Mouse (Mus musculus): ENCODE results near the gene Dnajc3. TPM values are rescaled to one million over a fixed set of nuclear protein-coding genes. Genes with fewer than 3 reads are reported as not detected.

Dnajc3 gene
- polyA plus RNA-seq, 1 experiment: 13.1 TPM

DNA sequence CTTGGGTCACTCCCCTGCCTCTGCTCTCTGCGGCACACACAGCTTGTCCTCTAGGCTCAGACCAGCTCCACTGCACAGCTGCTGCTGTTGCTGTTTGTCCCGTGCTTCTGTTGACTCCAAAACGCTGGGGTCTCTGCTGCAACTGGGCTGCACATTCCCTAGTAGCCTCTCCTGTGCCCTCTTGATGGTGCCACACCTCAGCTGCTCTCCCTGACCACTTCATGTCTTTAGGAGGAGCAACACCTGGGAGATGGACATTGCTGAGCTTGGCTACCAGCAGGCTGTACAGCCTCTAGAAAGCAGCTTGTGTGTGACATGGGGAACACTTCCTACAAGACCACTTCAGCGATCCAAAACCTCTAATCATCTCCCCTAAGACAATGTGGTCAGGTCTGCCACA is 46.4 kb downstream of the Dnajc3 start:
- TF ChIP-seq POLR2A (IDR thresholded peaks at IDR 0.05; ENCODE audit: borderline replicate concordance, extremely low read depth, insufficient read depth, insufficient read length, poor library complexity, severe bottlenecking): no peak
- TF ChIP-seq CTCF (IDR thresholded peaks at IDR 0.05; ENCODE audit: borderline replicate concordance, extremely low read depth, insufficient read depth, insufficient read length): no peak
- DNase-seq (ENCODE audit: low read depth): no peak

DNA sequence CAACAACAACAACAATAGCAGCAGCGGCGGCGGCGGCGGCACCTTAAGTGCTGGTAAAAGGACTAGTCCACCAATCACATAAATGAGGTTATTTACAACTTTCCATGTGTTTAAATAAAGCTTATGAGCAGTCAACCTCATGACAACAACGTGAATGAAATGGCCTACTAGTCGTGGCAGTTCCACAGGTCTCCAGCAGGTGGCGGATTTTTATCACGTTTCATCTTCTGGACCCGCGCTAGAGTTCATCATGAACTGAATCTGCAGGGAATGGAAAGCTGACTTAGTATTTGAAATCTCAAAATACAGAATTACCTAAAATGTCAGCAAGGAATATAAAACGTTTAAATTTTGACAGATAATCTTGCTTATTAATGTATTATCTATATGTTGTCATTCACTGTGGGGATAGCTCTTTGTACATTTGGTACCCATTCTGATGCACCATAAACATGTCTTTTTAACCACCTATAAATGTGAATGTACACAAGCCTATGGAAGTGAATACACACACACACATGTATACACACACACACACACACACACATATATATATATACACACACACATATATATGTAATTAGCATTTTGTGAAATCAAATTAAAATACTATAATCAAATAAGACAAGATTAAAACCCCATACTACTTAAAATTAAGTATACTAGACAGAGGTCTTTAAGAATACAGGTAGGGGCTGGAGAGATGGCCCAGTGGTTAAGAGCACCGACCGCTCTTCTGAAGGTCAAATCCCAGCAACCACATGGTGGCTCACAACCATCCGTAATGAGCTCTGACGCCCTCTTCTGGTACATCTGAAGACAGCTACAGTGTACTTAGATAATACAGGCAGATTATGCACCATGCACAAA is 49.1 kb downstream of the Dnajc3 start:
- DNase-seq (ENCODE audit: low read depth): peak; percentile 79
- peak; percentile 87 for TF ChIP-seq CTCF (IDR thresholded peaks at IDR 0.05; ENCODE audit: borderline replicate concordance, extremely low read depth, insufficient read depth, insufficient read length)
- no peak for TF ChIP-seq POLR2A (IDR thresholded peaks at IDR 0.05; ENCODE audit: borderline replicate concordance, extremely low read depth, insufficient read depth, insufficient read length, poor library complexity, severe bottlenecking)

DNA sequence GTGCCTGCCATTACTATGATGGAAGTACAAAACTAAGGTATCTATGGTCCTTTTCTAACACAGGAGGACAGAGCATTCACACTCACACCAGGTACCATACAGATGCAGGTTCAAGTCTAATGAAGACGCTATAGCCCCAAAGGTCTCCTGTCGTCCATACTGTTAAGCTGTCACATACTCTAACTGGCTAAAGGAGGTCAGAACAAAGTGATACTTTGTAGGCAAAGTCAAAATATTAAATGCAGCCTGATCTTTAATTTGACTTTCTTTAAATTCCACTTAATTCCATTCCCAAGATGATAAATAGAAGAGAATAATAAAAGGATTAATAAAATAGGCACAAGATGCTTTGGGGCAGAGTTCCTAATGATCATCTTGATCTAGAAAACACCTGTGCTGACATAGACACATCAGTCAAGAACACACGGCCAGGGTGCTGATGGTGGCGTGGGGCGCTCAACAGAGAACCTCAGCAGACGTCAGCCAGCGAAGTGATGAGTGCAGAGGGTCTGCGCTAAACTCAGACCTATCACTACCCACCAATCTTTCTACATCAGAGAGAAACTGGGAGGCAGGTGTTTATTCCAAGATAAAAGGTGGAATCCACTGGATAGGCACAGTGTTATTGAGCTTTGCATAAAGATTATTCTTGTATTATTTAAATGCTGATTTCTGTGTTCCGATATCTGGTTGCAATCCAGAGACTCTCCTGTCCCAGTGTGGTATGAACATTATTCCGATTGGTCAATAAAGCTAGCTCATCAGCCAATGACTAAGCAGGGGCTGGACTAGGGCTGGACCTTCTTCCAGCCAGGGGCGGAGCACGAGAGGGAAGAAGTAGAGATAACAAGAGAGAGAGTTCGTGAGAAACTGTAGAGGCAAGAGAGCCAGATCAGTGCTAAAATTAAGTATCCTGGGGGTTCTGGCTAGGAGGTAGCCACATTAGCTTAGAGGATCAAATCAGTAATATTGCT is 50.0 kb downstream of the Dnajc3 start:
- DNase-seq (ENCODE audit: low read depth): peak; percentile 30
- no peak for TF ChIP-seq POLR2A (IDR thresholded peaks at IDR 0.05; ENCODE audit: borderline replicate concordance, extremely low read depth, insufficient read depth, insufficient read length, poor library complexity, severe bottlenecking)

DNA sequence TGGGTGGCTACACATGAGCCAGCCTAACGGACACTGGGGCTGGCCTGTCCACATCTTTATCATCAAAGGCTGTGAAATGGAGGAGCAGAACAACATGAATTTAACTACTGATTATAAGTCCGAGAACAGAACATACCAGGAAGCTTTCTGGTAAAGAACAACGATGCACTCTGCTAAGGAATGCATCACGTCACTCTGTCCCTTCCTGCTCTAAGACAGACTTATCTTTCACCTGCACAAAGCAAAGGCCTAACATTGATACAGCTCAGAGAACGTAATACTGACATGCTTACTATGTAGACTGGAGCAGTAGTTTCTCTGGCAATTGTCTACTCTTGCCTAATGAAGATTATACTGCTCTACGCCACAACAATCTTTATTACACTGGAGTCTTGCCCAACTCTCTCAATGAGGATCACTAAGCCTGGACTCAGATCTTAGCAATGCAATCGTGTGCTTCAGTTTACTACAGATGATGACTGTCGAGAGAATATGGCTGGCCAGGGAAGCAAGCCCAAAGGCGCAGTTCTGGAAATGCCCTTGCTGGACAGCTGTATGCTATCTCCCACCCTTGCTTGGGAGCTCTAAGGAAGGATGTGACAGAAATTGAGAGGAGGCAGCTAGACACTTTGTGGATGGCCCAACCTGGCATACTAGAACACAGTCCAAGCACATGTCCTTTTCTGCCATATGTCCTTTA is 57.6 kb downstream of the Dnajc3 start:
- DNase-seq (ENCODE audit: low read depth): no peak
- TF ChIP-seq CTCF (IDR thresholded peaks at IDR 0.05; ENCODE audit: borderline replicate concordance, extremely low read depth, insufficient read depth, insufficient read length) (no peak), POLR2A (IDR thresholded peaks at IDR 0.05; ENCODE audit: borderline replicate concordance, extremely low read depth, insufficient read depth, insufficient read length, poor library complexity, severe bottlenecking) (no peak)

DNA sequence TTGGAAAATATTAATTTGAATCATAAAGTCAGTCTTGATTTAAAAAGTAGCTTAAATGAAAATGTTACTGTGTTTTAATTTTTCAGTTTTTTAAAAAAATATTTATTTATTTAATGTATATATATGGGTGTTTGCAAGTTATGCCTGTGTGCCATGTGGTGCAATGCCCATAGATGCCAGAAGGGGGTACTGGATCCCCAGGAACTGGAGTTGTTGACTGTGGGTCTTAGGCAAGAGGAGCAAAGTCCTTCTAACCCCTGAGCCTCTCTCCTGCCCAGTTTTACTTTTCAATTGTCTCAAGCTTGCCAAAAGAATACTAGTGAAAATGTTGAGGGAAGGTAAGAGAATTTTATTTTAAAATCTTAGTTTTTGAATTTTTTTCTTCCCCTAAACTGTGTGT is 65.5 kb downstream of the Dnajc3 start:
- TF ChIP-seq POLR2A (IDR thresholded peaks at IDR 0.05; ENCODE audit: borderline replicate concordance, extremely low read depth, insufficient read depth, insufficient read length, poor library complexity, severe bottlenecking): no peak
- TF ChIP-seq CTCF (IDR thresholded peaks at IDR 0.05; ENCODE audit: borderline replicate concordance, extremely low read depth, insufficient read depth, insufficient read length): peak; percentile 52; the same call in 1 of the 2 replicates
- peak; percentile 42 for DNase-seq (ENCODE audit: low read depth)

DNA sequence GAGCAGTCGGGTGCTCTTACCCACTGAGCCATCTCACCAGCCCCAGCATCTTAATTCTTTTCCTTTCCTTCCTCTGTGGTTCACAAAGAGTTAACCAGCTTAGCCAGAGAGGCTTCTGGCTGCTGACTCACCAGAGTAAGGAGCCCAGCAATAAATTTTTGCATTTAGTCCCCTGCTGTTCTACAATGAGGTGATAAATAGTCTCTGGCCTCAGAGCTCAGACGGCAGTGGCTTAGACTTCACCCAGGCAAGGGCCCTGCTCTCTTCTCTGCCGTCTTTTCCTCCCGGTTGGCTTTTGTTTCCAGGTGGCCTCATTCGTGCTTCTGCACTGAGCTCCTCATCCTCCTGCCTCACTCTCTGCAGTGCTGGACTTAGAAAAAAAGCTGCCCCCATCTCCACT is 68.1 kb downstream of the Dnajc3 start:
- DNase-seq (ENCODE audit: low read depth): peak; percentile 29

DNA sequence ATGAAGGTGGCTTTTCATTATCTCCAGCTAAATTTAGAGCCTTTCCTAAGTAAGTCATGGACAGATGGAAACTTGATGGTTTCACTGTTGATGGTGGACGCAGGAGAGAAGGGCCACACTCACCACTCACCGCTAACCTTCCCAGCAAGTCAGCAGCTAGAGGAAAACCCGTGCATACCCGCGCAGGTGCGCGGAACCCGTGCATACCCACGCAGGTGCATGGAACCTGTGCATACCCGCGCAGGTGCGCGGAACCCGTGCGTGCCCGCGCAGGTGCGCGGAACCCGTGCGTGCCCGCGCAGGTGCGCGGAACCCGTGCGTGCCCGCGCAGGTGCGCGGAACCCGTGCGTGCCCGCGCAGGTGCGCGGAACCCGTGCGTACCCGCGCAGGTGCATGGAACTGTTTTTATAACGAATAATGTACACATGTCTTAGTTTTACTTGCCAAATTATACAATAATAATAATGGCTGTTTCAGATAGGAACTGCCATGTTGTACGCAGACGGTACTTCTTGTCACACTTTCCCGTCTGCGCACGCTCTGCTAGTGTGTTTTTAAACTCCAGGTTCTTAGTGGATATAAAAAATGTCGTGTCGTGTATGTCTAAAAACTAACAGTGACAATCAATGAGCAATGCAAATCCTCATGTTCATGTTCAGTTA is 68.8 kb downstream of the Dnajc3 start:
- TF ChIP-seq POLR2A (IDR thresholded peaks at IDR 0.05; ENCODE audit: borderline replicate concordance, extremely low read depth, insufficient read depth, insufficient read length, poor library complexity, severe bottlenecking) (no peak), CTCF (IDR thresholded peaks at IDR 0.05; ENCODE audit: borderline replicate concordance, extremely low read depth, insufficient read depth, insufficient read length) (no peak)
- peak; percentile 46 for DNase-seq (ENCODE audit: low read depth)

More for the DNA sequence above, 68.1 kb downstream of the Dnajc3 start:
- TF ChIP-seq POLR2A (IDR thresholded peaks at IDR 0.05; ENCODE audit: borderline replicate concordance, extremely low read depth, insufficient read depth, insufficient read length, poor library complexity, severe bottlenecking) (no peak), CTCF (IDR thresholded peaks at IDR 0.05; ENCODE audit: borderline replicate concordance, extremely low read depth, insufficient read depth, insufficient read length) (no peak)

DNA sequence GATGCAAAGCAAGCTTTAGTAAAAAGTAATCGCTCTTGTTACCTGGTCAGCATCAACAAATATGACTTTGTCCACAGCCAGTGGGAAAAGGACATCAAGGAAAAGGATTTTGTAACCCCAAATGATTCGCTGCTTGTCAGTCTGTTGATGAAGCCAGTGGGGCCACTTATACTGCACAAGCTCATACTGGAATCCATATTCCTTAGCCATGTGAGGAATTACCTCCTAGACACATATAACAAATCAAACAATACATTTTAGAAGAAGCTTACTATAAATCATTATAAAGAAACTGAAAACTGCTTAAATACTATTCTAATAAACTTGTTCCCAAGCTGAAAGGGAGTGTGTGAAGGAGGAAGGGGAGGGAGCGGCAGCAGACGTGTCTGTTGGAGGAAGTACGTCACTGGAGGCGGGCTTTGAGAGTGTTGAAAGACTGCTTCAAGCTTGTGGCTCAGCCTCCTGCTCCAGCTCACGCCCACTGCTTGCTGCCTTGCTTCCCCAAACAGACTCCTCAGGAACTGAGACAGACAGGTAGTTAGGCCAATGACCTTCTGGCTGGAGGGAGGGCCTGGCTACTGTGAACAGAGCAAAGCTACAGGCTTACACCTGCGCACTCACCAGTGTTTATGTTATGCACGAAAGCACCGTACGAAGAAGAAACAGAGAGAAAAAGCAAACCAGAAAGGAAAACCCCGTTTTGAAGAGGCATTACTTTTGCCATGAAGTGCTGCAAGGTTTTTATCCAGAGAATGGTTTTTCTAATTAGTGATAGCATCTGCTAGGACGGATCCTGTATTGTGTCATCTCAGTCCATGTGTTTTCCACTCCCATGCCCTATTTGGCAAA is 69.6 kb downstream of the Dnajc3 start:
- TF ChIP-seq POLR2A (IDR thresholded peaks at IDR 0.05; ENCODE audit: borderline replicate concordance, extremely low read depth, insufficient read depth, insufficient read length, poor library complexity, severe bottlenecking) (no peak), CTCF (IDR thresholded peaks at IDR 0.05; ENCODE audit: borderline replicate concordance, extremely low read depth, insufficient read depth, insufficient read length) (no peak)
- peak; percentile 100 for DNase-seq (ENCODE audit: low read depth)

DNA sequence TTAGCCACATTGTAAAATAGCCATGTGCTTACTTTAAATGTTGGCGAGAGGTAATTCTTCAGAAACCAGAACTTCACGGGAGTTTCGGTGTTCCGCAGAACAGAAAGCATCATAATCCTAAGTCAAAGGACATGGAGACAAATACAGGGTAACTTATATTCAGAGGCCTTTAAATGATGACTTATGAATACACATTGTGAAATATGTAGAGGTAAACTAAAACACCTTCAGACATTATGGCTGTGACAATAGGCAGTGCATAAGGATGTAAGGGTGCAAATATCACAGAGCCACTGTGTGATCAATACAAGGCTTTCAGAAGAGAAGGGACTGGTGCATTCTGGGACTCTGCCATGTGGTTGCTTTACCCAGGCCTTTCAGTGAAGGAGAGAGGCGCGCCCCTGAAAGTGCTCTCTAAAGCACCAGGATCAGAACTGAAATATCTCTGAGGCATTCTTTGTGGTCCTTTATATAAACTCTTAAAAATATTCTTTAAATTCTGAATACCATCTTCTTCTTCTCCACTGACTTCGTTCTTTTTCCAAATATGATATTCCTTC is 70.3 kb downstream of the Dnajc3 start:
- peak; percentile 43 for DNase-seq (ENCODE audit: low read depth)
- TF ChIP-seq POLR2A (IDR thresholded peaks at IDR 0.05; ENCODE audit: borderline replicate concordance, extremely low read depth, insufficient read depth, insufficient read length, poor library complexity, severe bottlenecking) (no peak), CTCF (IDR thresholded peaks at IDR 0.05; ENCODE audit: borderline replicate concordance, extremely low read depth, insufficient read depth, insufficient read length) (no peak)
